Mouse (Mus musculus): ENCODE measurements around the gene Ankrd44. TPM values are rescaled to one million over a fixed set of nuclear protein-coding genes. Genes with fewer than 3 reads are reported as not detected.

The Ankrd44 gene
- polyA plus RNA-seq, 1 experiment from 2014 or later, result 7.9 TPM

- Histone ChIP-seq H3K9me3 (replicated peaks) (no peaks in the 10 kb centered on the region), H3K4me1 (no peaks in the 10 kb centered on the region), H3K4me2 (no peak overlapping the region), H3K9ac (no peak overlapping the region), H3K4me3 (replicated peaks) (no peak overlapping the region), H3K27ac (no peak overlapping the region), H3K27me3 (no peaks in the 10 kb centered on the region), H3K36me3 (no peaks in the 10 kb centered on the region)
- WGBS, result 59% methylated on average over 1 of the region's 1 CpGs
- no peak for ATAC-seq (replicated peaks; ENCODE audit: low FRiP score)
Measured at GRCm38 (mm10) chr1:54799421-54799820, 126.8 kb downstream of the Ankrd44 start.

- 76% methylated on average over 3 of the region's 3 CpGs for WGBS
- H3K36me3 ChIP-seq, result no peaks in the 10 kb centered on the region
- no peak overlapping the region for H3K27ac ChIP-seq
- H3K9me3 ChIP-seq (replicated peaks), result no peaks in the 10 kb centered on the region
- no peak overlapping the region for H3K4me2 ChIP-seq
- no peak overlapping the region for H3K9ac ChIP-seq
- no peaks in the 10 kb centered on the region for H3K4me1 ChIP-seq
- H3K4me3 ChIP-seq (replicated peaks), result no peak overlapping the region
- H3K27me3 ChIP-seq, result no peaks in the 10 kb centered on the region
- no peak for ATAC-seq (replicated peaks; ENCODE audit: low FRiP score)
Measured at GRCm38 (mm10) chr1:54798415-54798814, 127.8 kb downstream of the Ankrd44 start.

- H3K27me3 ChIP-seq, result no peaks in the 10 kb centered on the region
- no peak overlapping the region for H3K4me2 ChIP-seq
- H3K36me3 ChIP-seq, result no peaks in the 10 kb centered on the region
- no peak for ATAC-seq (replicated peaks; ENCODE audit: low FRiP score)
- H3K4me3 ChIP-seq (replicated peaks), result no peak overlapping the region
- no peaks in the 10 kb centered on the region for H3K4me1 ChIP-seq
- H3K27ac ChIP-seq, result no peak overlapping the region
- 93% methylated on average over 2 of the region's 2 CpGs for WGBS
- H3K9me3 ChIP-seq (replicated peaks), result no peaks in the 10 kb centered on the region
- H3K9ac ChIP-seq, result no peak overlapping the region
Measured at GRCm38 (mm10) chr1:54794709-54795108, 131.5 kb downstream of the Ankrd44 start.

- Histone ChIP-seq H3K4me3 (replicated peaks) (no peak overlapping the region), H3K9me3 (replicated peaks) (no peaks in the 10 kb centered on the region), H3K36me3 (no peaks in the 10 kb centered on the region), H3K27me3 (no peaks in the 10 kb centered on the region), H3K4me2 (no peak overlapping the region), H3K9ac (no peak overlapping the region), H3K27ac (no peak overlapping the region), H3K4me1 (no peaks in the 10 kb centered on the region)
- no peak for ATAC-seq (replicated peaks; ENCODE audit: low FRiP score)
- WGBS, result 57% methylated on average over 3 of the region's 3 CpGs
Measured at GRCm38 (mm10) chr1:54791406-54791805, 134.8 kb downstream of the Ankrd44 start.

GRCm38 (mm10) chr1:54789327-54789960 is 136.7 kb downstream of the Ankrd44 start:
- ATAC-seq (replicated peaks; ENCODE audit: low FRiP score), result no peak
- 81% methylated on average over 7 of the region's 7 CpGs for WGBS
- Histone ChIP-seq H3K27ac (no peak overlapping the region), H3K9ac (no peak overlapping the region), H3K36me3 (no peaks in the 10 kb centered on the region), H3K4me3 (replicated peaks) (no peak overlapping the region), H3K27me3 (no peaks in the 10 kb centered on the region), H3K4me2 (no peak overlapping the region), H3K9me3 (replicated peaks) (no peaks in the 10 kb centered on the region), H3K4me1 (no peaks in the 10 kb centered on the region)

GRCm38 (mm10) chr1:54788337-54788736 is 137.8 kb downstream of the Ankrd44 start:
- H3K27ac ChIP-seq, result no peak overlapping the region
- no peaks in the 10 kb centered on the region for H3K27me3 ChIP-seq
- no peak overlapping the region for H3K4me2 ChIP-seq
- ATAC-seq (replicated peaks; ENCODE audit: low FRiP score), result no peak
- no peaks in the 10 kb centered on the region for H3K9me3 ChIP-seq (replicated peaks)
- no peak overlapping the region for H3K9ac ChIP-seq
- WGBS, result 67% methylated on average over 4 of the region's 4 CpGs
- H3K36me3 ChIP-seq, result no peaks in the 10 kb centered on the region
- H3K4me3 ChIP-seq (replicated peaks), result no peak overlapping the region
- H3K4me1 ChIP-seq, result no peaks in the 10 kb centered on the region

- no peaks in the 10 kb centered on the region for H3K27me3 ChIP-seq
- H3K4me3 ChIP-seq (replicated peaks), result no peak overlapping the region
- 0 out of 2 replicates have a peak, but pooled peaks cover 3% of the 10 kb centered on the region for H3K4me1 ChIP-seq
- ATAC-seq (replicated peaks; ENCODE audit: low FRiP score), result no peak
- H3K4me2 ChIP-seq, result no peak overlapping the region
- no peaks in the 10 kb centered on the region for H3K9me3 ChIP-seq (replicated peaks)
- no peaks in the 10 kb centered on the region for H3K36me3 ChIP-seq
- no peak overlapping the region for H3K27ac ChIP-seq
- H3K9ac ChIP-seq, result no peak overlapping the region
- 89% methylated on average over 6 of the region's 6 CpGs for WGBS
Measured at GRCm38 (mm10) chr1:54778151-54778550, 148.0 kb downstream of the Ankrd44 start.

- Histone ChIP-seq H3K4me1 (0 out of 2 replicates have a peak, but pooled peaks cover 3% of the 10 kb centered on the region), H3K27ac (no peak overlapping the region), H3K36me3 (no peaks in the 10 kb centered on the region), H3K9me3 (replicated peaks) (no peaks in the 10 kb centered on the region), H3K27me3 (no peaks in the 10 kb centered on the region), H3K4me3 (replicated peaks) (no peak overlapping the region), H3K4me2 (no peak overlapping the region), H3K9ac (no peak overlapping the region)
- ATAC-seq (replicated peaks; ENCODE audit: low FRiP score), result no peak; the same call in 1 of the 2 replicates
- 54% methylated on average over 6 of the region's 6 CpGs for WGBS
Measured at GRCm38 (mm10) chr1:54777104-54777503, 149.1 kb downstream of the Ankrd44 start.

GRCm38 (mm10) chr1:54776116-54776515 is 150.1 kb downstream of the Ankrd44 start:
- H3K27me3 ChIP-seq, result no peaks in the 10 kb centered on the region
- no peaks in the 10 kb centered on the region for H3K9me3 ChIP-seq (replicated peaks)
- H3K4me2 ChIP-seq, result no peak overlapping the region
- H3K36me3 ChIP-seq, result no peaks in the 10 kb centered on the region
- 0 out of 2 replicates have a peak, but pooled peaks cover 3% of the 10 kb centered on the region for H3K4me1 ChIP-seq
- no peak overlapping the region for H3K27ac ChIP-seq
- no peak overlapping the region for H3K9ac ChIP-seq
- no peak overlapping the region for H3K4me3 ChIP-seq (replicated peaks)
- WGBS, result 55% methylated on average over 8 of the region's 8 CpGs
- ATAC-seq (replicated peaks; ENCODE audit: low FRiP score), result no peak

GRCm38 (mm10) chr1:54772843-54773242 is 153.3 kb downstream of the Ankrd44 start:
- H3K4me3 ChIP-seq (replicated peaks), result no peak overlapping the region
- 92% methylated on average over 5 of the region's 5 CpGs for WGBS
- no peak for ATAC-seq (replicated peaks; ENCODE audit: low FRiP score)

GRCm38 (mm10) chr1:54771471-54771870 is 154.7 kb downstream of the Ankrd44 start:
- no peaks in the 10 kb centered on the region for H3K9me3 ChIP-seq (replicated peaks)
- H3K4me2 ChIP-seq, result no peak overlapping the region
- no peak for ATAC-seq (replicated peaks; ENCODE audit: low FRiP score)

More at GRCm38 (mm10) chr1:54772843-54773242, 153.3 kb downstream of the Ankrd44 start:
- H3K27me3 ChIP-seq, result no peaks in the 10 kb centered on the region
- 0 out of 2 replicates have a peak, but pooled peaks cover 3% of the 10 kb centered on the region for H3K4me1 ChIP-seq
- H3K9me3 ChIP-seq (replicated peaks), result no peaks in the 10 kb centered on the region
- H3K27ac ChIP-seq, result no peak overlapping the region
- no peak overlapping the region for H3K4me2 ChIP-seq
- no peak overlapping the region for H3K9ac ChIP-seq
- H3K36me3 ChIP-seq, result no peaks in the 10 kb centered on the region

GRCm38 (mm10) chr1:54767221-54767620 is 159.0 kb downstream of the Ankrd44 start:
- H3K9ac ChIP-seq, result no peak overlapping the region
- 67% methylated on average over 3 of the region's 3 CpGs for WGBS
- H3K4me2 ChIP-seq, result no peak overlapping the region
- H3K27me3 ChIP-seq, result no peaks in the 10 kb centered on the region
- H3K36me3 ChIP-seq, result no peaks in the 10 kb centered on the region
- ATAC-seq (replicated peaks; ENCODE audit: low FRiP score), result no peak
- H3K4me3 ChIP-seq (replicated peaks), result no peak overlapping the region
- H3K4me1 ChIP-seq, result no peaks in the 10 kb centered on the region
- H3K9me3 ChIP-seq (replicated peaks), result no peaks in the 10 kb centered on the region
- H3K27ac ChIP-seq, result no peak overlapping the region

More at GRCm38 (mm10) chr1:54771471-54771870, 154.7 kb downstream of the Ankrd44 start:
- Histone ChIP-seq H3K4me3 (replicated peaks) (no peak overlapping the region), H3K4me1 (no peaks in the 10 kb centered on the region), H3K27me3 (no peaks in the 10 kb centered on the region), H3K36me3 (no peaks in the 10 kb centered on the region), H3K27ac (no peak overlapping the region), H3K9ac (no peak overlapping the region)
- 90% methylated on average over 3 of the region's 3 CpGs for WGBS

Data from kidney, embryonic 15.5 days (tissue).